Mouse (Mus musculus) testis, adult 2 months (tissue): ENCODE measurements at regions not wholly inside any gene's neighbourhood (a gene's known extent, or its start where the extent isn't known, plus 50 kb on each side); places are given as distances from the start of the nearest gene placed in this dataset.

Source experiments
- CTCF ChIP-seq: fragments of 200-500 bp; IDR thresholded peaks from 2 replicates; pipeline ENCODE4 v1.5.1; 2012; ENCODE audit warnings: low read depth, mild to moderate bottlenecking, inconsistent platforms, low read length, moderate library complexity; ENCODE audit not compliant: control insufficient read depth, insufficient read depth, insufficient replicate concordance
- POLR2A ChIP-seq: fragments of 200-500 bp; IDR thresholded peaks from 2 replicates; pipeline ENCODE4 v1.6.1; 2012; ENCODE audit warnings: low read depth, mild to moderate bottlenecking, inconsistent platforms, low read length, moderate library complexity; ENCODE audit not compliant: control insufficient read depth

DNA sequence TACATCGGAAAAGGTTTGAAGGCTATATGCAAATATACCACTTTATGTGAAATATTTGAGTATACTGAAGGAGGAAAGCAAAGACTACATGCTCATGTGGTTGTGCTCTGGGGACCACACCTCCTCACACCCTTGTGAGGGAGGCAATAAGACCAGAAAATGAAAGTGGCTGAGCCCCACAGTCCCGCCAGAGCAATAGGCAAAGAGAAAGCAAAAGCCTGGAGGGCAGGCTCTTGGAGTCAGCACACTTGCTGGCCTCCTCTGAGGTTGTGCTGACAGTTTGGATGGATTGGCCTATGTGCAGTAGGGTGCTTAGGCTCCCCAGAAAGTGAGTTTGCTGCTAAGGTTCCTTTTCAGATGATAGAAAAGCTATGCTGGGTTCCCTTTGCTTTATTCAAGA lies 60.9 kb upstream of the Ptch1 start:
- no peak for TF ChIP-seq CTCF
- TF ChIP-seq POLR2A: no peak
